Mouse (Mus musculus): ENCODE data around the gene Mpp1. TPM values are rescaled to one million over a fixed set of nuclear protein-coding genes. Genes with fewer than 3 reads are reported as not detected.

Gene Mpp1
- polyA plus RNA-seq, 1 experiment from 2014 or later = 17.3 TPM

DNA sequence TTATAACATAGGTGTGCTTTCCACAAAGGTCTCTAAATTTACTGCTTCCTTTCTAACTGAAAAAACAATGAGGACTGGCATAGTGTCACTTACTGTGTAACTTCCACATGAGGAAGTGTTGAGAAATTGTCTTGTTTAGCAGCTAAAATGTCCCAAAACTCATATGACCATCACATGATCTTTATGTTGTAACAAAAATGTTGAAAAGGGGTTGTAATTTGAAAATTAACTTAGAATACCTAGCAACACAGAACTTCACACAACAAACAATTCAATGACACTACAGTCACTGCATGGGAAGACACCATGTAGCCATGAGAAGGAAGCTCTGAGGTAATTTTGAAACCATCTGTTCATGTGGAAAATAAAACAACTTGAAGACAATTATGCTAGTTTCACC lies 3.9 kb downstream of the Mpp1 start:
- no peaks in the 10 kb centered on the region for H3K36me3 ChIP-seq (ENCODE audit: poor library complexity, severe bottlenecking)
- no peaks in the 10 kb centered on the region for H3K27me3 ChIP-seq
- no peak for ATAC-seq
- no peak overlapping the region for H3K9ac ChIP-seq
- no peaks in the 10 kb centered on the region for H3K4me1 ChIP-seq
- no peak overlapping the region for H3K4me2 ChIP-seq
- no peak overlapping the region for H3K4me3 ChIP-seq
- H3K27ac ChIP-seq = no peak overlapping the region
- no peaks in the 10 kb centered on the region for H3K9me3 ChIP-seq (replicated peaks)

DNA sequence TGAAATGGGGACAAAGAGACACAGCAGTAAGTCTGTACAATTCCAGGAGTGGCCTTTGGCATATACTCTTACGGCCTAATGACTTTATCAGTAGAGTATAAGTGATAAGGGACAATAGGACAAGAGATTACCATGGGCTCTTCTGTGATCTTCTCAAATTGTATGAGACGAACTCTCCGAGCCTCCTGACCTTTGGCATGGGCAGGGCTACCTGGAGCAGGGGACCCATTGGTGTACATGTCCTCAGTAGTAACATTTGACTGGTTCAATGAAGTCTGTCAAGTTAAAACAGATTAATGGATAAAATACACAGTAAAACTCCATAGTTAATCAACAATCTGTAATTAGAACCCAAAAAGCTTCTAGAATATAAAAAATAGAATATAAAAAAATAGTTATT lies 5.2 kb downstream of the Mpp1 start:
- Histone ChIP-seq H3K9me3 (replicated peaks) (no peaks in the 10 kb centered on the region), H3K27ac (no peak overlapping the region), H3K4me3 (no peak overlapping the region), H3K4me2 (no peak overlapping the region), H3K4me1 (no peaks in the 10 kb centered on the region), H3K36me3 (ENCODE audit: poor library complexity, severe bottlenecking) (no peaks in the 10 kb centered on the region), H3K27me3 (no peaks in the 10 kb centered on the region), H3K9ac (no peak overlapping the region)
- 91% methylated on average over 3 of the region's 3 CpGs for WGBS
- ATAC-seq = no peak

DNA sequence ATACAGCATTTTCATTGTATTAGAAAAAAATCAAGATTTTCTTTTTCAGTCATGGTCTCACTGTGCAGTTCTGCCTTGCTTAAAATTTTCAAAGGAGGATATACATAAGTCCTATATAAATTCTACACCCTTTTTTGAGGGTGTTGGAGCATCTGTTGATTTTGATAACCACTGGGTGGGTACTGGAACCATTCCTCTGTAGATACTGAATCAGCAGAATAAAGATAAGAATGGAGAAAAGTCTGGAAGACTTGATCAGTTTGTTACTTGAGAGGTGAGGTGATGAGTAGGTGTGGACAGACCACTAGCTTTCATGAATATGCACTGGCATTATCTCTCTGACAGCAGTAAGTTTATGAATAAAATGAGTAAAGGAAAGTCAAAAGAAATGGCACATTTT lies 15.3 kb downstream of the Mpp1 start:
- no peak overlapping the region for H3K9ac ChIP-seq
- no peak for ATAC-seq
- H3K4me1 ChIP-seq = no peaks in the 10 kb centered on the region
- H3K4me2 ChIP-seq = no peak overlapping the region
- no peaks in the 10 kb centered on the region for H3K9me3 ChIP-seq (replicated peaks)
- H3K27me3 ChIP-seq = no peaks in the 10 kb centered on the region
- H3K4me3 ChIP-seq = no peak overlapping the region
- peaks cover 7% of the 10 kb centered on the region; the same call in 1 of the 2 replicates for H3K36me3 ChIP-seq (ENCODE audit: poor library complexity, severe bottlenecking)
- no peak overlapping the region for H3K27ac ChIP-seq

DNA sequence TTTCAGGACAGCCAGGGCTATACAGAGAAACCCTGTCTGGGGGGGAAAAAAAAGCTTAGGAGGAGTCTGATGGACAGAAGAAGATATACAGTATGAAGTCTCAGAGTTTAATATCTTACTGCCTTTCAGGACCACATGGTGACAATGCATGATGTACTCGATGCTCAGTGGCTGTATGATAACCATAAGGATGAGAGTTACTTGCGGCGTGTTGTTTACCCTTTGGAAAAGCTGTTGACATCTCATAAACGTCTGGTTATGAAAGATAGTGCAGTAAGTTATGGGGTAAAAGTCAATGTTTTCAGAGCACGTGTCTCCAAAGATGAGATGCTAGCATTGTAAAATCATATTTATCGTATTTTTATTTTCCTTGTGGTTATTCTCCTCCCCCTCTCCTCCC lies 28.5 kb downstream of the Mpp1 start:
- Histone ChIP-seq H3K4me2 (no peak overlapping the region), H3K27ac (no peak overlapping the region), H3K9me3 (replicated peaks) (no peaks in the 10 kb centered on the region), H3K36me3 (ENCODE audit: poor library complexity, severe bottlenecking) (peaks cover 60% of the 10 kb centered on the region), H3K4me3 (no peak overlapping the region), H3K27me3 (no peaks in the 10 kb centered on the region), H3K9ac (no peak overlapping the region), H3K4me1 (peaks cover 2% of the 10 kb centered on the region; the same call in 1 of the 2 replicates)
- ATAC-seq = no peak
- WGBS = 86% methylated on average over 6 of the region's 6 CpGs

DNA sequence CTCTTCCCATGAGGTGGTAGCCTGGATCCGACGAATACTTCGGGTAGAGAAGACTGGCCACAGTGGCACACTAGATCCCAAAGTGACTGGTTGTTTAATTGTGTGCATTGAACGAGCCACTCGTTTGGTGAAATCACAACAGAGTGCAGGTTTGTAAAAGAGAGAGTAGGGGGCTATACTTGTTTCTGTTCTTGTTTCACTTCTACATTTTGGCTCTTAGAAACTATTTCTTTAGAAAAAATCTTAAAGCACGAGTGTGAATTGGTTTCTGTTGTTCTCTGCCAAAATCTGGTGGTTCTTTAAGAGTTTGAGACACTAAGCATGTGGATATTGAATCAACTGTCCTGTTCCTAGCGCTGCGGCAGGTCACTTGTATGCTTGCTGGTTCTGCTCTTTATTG lies 32.0 kb downstream of the Mpp1 start:
- Histone ChIP-seq H3K27ac (no peak overlapping the region), H3K4me1 (peaks cover 7% of the 10 kb centered on the region; the same call in 1 of the 2 replicates), H3K27me3 (no peaks in the 10 kb centered on the region), H3K9me3 (replicated peaks) (no peaks in the 10 kb centered on the region), H3K9ac (no peak overlapping the region), H3K4me2 (no peak overlapping the region), H3K36me3 (ENCODE audit: poor library complexity, severe bottlenecking) (peaks cover 29% of the 10 kb centered on the region; the same call in 1 of the 2 replicates), H3K4me3 (no peak overlapping the region)
- ATAC-seq = no peak
- 89% methylated on average over 8 of the region's 8 CpGs for WGBS

DNA sequence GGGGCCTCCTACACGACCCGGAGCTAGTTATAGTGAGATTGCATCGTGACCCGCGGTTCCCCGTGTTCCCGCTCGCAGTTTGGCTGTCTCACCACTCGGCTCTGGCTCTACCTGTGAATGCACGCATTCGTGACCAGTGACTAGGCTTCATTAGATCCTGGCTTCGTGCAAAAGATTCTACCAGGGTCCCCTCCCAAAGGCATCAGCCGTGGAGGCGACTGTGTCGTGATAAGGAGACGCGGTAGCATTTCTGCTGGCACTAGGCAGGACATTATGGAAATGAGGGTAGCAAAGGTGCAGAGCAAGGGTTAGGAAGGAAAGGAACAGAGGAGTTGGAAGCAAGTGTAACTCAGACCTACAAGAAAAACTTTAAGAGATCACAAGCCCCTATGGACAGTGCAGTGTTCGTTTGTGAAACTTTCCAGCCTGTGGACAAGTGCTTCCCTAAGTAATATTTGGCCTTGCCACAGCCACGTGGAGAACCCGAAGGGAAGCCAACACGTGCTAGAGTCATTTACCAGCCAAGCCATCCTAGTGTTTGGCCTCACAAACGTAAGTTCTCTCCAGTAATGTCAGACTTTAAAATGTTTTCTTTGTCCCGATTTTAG lies 34.5 kb downstream of the Mpp1 start:
- peak overlapping the region; percentile 54; the same call in 1 of the 2 replicates for H3K27ac ChIP-seq
- peak; percentile 3; the same call in 1 of the 2 replicates for ATAC-seq
- 18% methylated on average over 23 of the region's 23 CpGs for WGBS

DNA sequence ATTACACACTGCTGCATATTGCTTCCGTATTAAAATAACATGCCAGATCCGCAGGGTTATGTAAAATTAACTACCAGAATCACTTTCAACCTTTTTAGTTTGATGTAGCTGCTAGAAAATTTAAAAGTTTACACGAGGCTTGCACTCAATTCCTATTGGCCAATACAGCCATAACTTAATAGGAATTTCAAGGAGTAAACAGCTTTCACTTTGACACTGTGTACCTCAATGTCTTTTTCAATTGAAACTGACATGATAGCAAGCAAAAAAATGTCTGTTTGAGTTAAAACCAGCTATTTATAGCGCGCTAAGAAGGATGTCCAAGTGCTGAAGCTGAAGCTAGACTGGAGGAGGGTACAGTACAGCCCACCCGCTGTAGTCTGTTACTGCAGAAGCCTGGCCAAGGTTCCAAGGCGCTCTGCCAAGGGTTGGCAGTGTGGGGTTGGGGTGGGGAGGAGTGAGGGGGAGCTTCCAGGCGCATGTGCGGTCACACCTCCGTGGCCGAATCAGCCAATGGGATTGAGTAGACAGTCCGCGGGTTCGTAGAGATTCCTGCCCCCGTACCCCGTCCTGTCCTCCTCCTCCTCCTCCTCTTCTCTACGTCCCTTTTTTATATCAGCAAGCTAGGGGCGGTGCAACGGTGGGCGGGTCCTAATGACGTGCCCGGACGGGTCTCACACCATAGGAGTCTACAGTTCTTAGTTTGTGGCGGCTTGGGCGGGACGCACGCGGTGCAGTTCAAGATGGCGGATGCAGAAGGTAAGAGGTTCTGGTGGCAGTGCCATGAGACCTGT lies 35.2 kb downstream of the Mpp1 start, which contains the start of gene Dkc1:
Dkc1 (plus strand) TSS at position 486 of the 794 bp plus-strand sequence.
- Histone ChIP-seq H3K9me3 (replicated peaks) (no peaks in the 10 kb centered on the region), H3K4me2 (peak within 1 kb of the TSS; percentile 59), H3K4me1 (peaks cover 7% of the 10 kb centered on the region; the same call in 1 of the 2 replicates), H3K27me3 (no peaks in the 10 kb centered on the region), H3K4me3 (peak within 1 kb of the TSS; percentile 56), H3K27ac (peak within 1 kb of the TSS; percentile 54; the same call in 1 of the 2 replicates), H3K9ac (peak within 1 kb of the TSS; percentile 63), H3K36me3 (ENCODE audit: poor library complexity, severe bottlenecking) (peaks cover 11% of the 10 kb centered on the region; the same call in 1 of the 2 replicates)
- 18% methylated on average over 28 of the region's 29 CpGs for WGBS
- ATAC-seq = peak; percentile 99

More for the DNA sequence above, 34.5 kb downstream of the Mpp1 start:
- peaks cover 18% of the 10 kb centered on the region; the same call in 1 of the 2 replicates for H3K36me3 ChIP-seq (ENCODE audit: poor library complexity, severe bottlenecking)
- H3K4me3 ChIP-seq = peak overlapping the region; percentile 56
- H3K4me2 ChIP-seq = peak overlapping the region; percentile 59
- H3K9me3 ChIP-seq (replicated peaks) = no peaks in the 10 kb centered on the region
- no peaks in the 10 kb centered on the region for H3K27me3 ChIP-seq
- H3K9ac ChIP-seq = peak overlapping the region; percentile 63
- peaks cover 7% of the 10 kb centered on the region; the same call in 1 of the 2 replicates for H3K4me1 ChIP-seq

DNA sequence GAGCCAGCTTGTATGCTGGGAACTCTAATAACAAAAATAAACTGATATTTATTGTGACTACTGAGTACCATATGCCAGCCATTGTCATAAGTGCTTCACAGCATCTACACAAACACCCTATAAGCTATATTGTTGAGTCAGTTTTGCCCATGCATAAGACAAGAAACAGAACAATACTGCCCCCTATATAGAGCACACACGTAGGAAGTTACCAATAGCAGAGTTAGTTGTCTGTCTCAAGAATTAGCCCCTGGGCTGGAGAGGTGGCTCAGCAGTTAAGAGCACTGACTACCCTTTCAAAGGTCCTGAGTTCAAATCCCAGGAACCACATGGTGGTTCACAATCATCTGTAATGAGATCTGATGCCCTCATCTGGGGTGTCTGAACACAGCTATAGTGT lies 45.2 kb downstream of the Mpp1 start:
- Histone ChIP-seq H3K9ac (no peak overlapping the region), H3K4me1 (no peaks in the 10 kb centered on the region), H3K9me3 (replicated peaks) (no peaks in the 10 kb centered on the region), H3K27me3 (no peaks in the 10 kb centered on the region), H3K27ac (no peak overlapping the region), H3K4me3 (no peak overlapping the region), H3K36me3 (ENCODE audit: poor library complexity, severe bottlenecking) (no peaks in the 10 kb centered on the region), H3K4me2 (no peak overlapping the region)
- 30% methylated on average over 1 of the region's 1 CpGs for WGBS
- ATAC-seq = no peak

DNA sequence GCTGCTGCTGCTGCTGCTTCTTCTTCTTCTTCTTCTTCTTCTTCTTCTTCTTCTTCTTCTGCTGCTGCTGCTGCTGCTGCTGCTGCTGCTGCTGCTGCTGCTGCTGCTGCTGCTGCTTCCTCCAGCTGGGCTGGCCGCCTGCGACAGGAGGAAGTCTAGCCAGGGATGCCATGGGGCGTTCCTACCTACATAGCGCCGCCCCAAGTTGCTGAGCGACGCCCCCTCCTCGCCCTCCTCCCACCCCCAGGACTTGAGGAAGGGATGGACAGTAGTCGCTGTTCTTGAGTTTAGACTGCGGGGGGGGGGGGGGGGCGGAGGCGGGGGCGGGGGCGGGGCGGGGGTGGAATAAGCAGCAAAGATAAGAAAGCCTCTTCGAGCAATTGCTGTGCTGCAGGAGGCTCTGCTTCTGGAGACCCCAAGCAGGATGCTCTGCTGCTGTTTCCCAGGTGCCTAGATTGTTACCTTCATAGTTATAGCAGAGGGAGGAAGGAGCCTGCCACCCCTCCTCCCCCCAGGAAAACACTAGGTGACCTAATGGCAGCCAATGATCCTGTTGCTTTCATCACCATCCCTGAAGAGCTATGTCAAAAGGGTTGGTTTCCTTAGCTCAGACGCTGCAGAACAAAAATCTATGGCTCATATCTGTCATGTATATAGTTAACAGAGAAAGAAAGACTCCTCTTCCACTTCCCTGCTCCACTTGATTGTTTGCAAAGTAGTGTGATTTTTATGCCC lies 45.9 kb downstream of the Mpp1 start, which contains the start of gene Gab3:
Gab3 (minus strand) TSS at position 685 of the 735 bp plus-strand sequence.
- Histone ChIP-seq H3K27me3 (no peaks in the 10 kb centered on the region), H3K36me3 (ENCODE audit: poor library complexity, severe bottlenecking) (no peaks in the 10 kb centered on the region), H3K9me3 (replicated peaks) (no peaks in the 10 kb centered on the region), H3K27ac (no peak within 1 kb of the TSS), H3K9ac (peak within 1 kb of the TSS; percentile 61), H3K4me2 (peak within 1 kb of the TSS; percentile 63), H3K4me3 (peak within 1 kb of the TSS; percentile 46), H3K4me1 (no peaks in the 10 kb centered on the region)
- WGBS = 29% methylated on average over 7 of the region's 17 CpGs
- peak; percentile 95 for ATAC-seq

DNA sequence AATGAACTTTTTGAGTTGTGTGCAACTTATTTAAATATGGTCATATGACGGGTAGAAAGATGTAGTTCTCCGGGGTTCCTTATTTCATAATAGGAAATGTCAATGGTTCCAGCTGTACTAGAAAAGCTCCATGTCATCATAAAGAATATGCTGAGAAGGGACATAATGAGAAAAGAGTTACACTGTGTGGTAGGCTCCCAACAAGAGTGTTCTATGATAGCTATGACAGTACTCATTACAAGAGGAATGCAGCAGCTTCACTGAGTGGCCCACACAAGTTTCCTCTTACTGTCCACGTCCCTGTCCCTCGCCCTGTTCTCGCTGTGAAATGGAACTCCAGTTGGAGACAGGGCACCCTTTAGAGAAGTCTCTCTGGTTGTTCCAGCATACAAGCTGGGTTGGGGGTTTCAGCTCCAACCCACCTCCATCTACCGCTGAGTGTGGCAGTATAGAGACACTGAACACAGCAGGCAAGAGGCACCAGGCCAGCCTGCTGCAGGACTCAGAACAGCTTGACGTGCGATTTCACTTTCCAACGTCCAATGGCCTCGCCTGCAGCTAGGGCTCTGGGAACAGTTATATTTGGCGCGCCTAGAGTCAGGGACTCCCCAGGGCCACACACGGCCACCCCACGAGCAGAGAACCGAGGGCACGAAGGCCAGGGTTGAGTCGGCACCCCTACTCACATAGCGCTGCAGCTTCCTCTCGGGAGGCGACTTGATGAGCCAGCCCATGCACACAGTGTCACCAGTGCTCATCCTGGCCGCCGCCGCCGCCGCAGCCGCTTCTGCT lies 46.6 kb downstream of the Mpp1 start:
- H3K36me3 ChIP-seq (ENCODE audit: poor library complexity, severe bottlenecking) = no peaks in the 10 kb centered on the region
- no peaks in the 10 kb centered on the region for H3K9me3 ChIP-seq (replicated peaks)
- WGBS = 26% methylated on average over 23 of the region's 26 CpGs
- H3K4me1 ChIP-seq = no peaks in the 10 kb centered on the region
- H3K27ac ChIP-seq = no peak overlapping the region
- peak overlapping the region; percentile 61 for H3K9ac ChIP-seq
- H3K27me3 ChIP-seq = no peaks in the 10 kb centered on the region
- ATAC-seq = peak; percentile 88
- peak overlapping the region; percentile 63 for H3K4me2 ChIP-seq
- peak overlapping the region; percentile 46 for H3K4me3 ChIP-seq

DNA sequence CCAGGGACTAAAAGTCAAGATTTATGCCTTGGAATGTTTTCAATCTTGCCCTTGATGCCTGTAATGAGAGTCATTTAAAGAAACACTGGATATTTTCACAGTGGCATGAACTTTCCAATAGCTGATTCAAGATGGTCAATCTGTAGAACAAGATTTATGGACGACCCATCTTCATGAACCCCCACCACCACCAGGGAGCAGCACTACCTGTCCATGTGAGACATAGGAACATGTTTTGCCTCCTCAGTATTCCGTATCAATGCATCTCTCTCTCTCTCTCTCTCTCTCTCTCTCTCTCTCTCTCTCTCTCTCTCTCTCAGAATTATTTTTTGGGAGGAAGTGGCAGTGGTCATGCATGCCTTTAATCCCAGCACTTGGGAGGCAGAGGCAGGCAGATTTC lies 48.5 kb downstream of the Mpp1 start:
- H3K36me3 ChIP-seq (ENCODE audit: poor library complexity, severe bottlenecking) = no peaks in the 10 kb centered on the region
- H3K27ac ChIP-seq = no peak overlapping the region
- ATAC-seq = no peak
- 81% methylated on average over 2 of the region's 2 CpGs for WGBS
- H3K9me3 ChIP-seq (replicated peaks) = no peaks in the 10 kb centered on the region
- no peak overlapping the region for H3K9ac ChIP-seq
- H3K4me2 ChIP-seq = no peak overlapping the region
- H3K4me1 ChIP-seq = no peaks in the 10 kb centered on the region
- no peaks in the 10 kb centered on the region for H3K27me3 ChIP-seq
- no peak overlapping the region for H3K4me3 ChIP-seq

Measured in forebrain, embryonic 13.5 days (tissue).